In the genomic region with DNA sequence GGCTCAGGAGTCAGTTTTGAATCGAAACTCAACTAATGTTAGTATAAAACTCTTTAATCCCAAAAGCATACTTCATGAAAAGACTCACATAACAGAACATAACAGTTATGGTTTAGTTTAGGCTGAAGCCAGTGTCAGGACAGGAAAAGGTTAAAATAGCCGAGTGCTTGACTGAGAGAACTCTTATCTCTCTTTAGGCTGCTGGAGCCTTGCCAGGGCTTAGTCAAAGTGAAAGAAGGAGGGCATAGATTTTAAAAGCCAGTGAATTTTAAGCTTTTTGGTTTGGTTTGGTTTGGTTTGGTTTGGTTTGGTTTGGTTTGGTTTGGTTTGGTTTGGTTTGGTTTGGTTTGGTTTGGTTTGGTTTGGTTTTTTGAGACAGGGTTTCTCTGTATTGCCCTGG, we compare ENCODE assay signal across 16 mouse cellular contexts. TPM values are rescaled to one million over a fixed set of nuclear protein-coding genes. Genes with fewer than 3 reads are reported as not detected.
DNase-seq lines count a peak whose midpoint lies in the region; ATAC-seq and TF ChIP-seq lines count a peak whose summit lies in the region.
"Had no signal": no experiment of that assay in that cellular context is flagged by ENCODE, and none has a peak within 500 bp of the region (broad histone marks: within the 10 kb centered on the region; RNA-seq: fewer than 3 reads in every experiment).

No protein-coding gene starts in this region.

- peaks cover 3% of the 10 kb centered on the region for H3K4me1 ChIP-seq in liver, adult 2 months (ENCODE audit: control insufficient read depth, insufficient read depth, low read length)
- no peaks in the 10 kb centered on the region for H3K4me1 ChIP-seq in liver, embryonic 12.5 days
- H3K4me1 ChIP-seq in hindbrain, embryonic 12.5 days: no peaks in the 10 kb centered on the region
- H3K4me1 ChIP-seq: embryonic facial prominence, embryonic 12.5 days; hindbrain, embryonic 10.5 days had no signal

- H3K79me2 ChIP-seq in liver, adult 2 months (ENCODE audit: control insufficient read depth, insufficient read depth, low read length): no peaks in the 10 kb centered on the region

- H3K4me3 ChIP-seq in liver, adult 2 months (ENCODE audit: insufficient read depth, low read depth, low read length): no peak overlapping the region
- no peak overlapping the region for H3K4me3 ChIP-seq in liver, embryonic 12.5 days
- H3K4me3 ChIP-seq in hindbrain, embryonic 12.5 days: no peak overlapping the region
- H3K4me3 ChIP-seq in layer of hippocampus, adult 2 months: no peak overlapping the region
- H3K4me3 ChIP-seq: embryonic facial prominence, embryonic 12.5 days; hindbrain, embryonic 10.5 days had no signal

- H3K9ac ChIP-seq in liver, adult 2 months (ENCODE audit: low read depth, low read length): no peak overlapping the region
- H3K9ac ChIP-seq in liver, embryonic 12.5 days: no peak overlapping the region
- H3K9ac ChIP-seq in hindbrain, embryonic 12.5 days: no peak overlapping the region
- H3K9ac ChIP-seq: embryonic facial prominence, embryonic 12.5 days had no signal

- no peak overlapping the region for H3K27ac ChIP-seq in liver, adult 2 months (replicated peaks; ENCODE audit: insufficient read depth, low read depth, low read length)
- no peak overlapping the region for H3K27ac ChIP-seq in liver, embryonic 12.5 days
- no peak overlapping the region for H3K27ac ChIP-seq in hindbrain, embryonic 12.5 days
- no peak overlapping the region for H3K27ac ChIP-seq in layer of hippocampus, adult 2 months
- H3K27ac ChIP-seq: embryonic facial prominence, embryonic 12.5 days; hindbrain, embryonic 10.5 days had no signal

- peak; percentile 24 for DNase-seq in liver, adult 2 months (ENCODE audit: extremely low read depth, low read depth, low spot score)
- peak; percentile 66 to 78 for DNase-seq in adrenal gland, postnatal 36 days
- DNase-seq in layer of hippocampus, adult 2 months (ENCODE audit: low spot score in 2 of 2): no peak
- DNase-seq: kidney, adult 18-20 months; right cerebral cortex, postnatal 14 days had no signal

- no peak overlapping the region for H3K4me2 ChIP-seq in liver, embryonic 12.5 days
- no peak overlapping the region for H3K4me2 ChIP-seq in hindbrain, embryonic 12.5 days (replicated peaks)
- H3K4me2 ChIP-seq: embryonic facial prominence, embryonic 12.5 days; heart, embryonic 11.5 days had no signal

- H3K36me3 ChIP-seq in liver, adult 2 months (ENCODE audit: control insufficient read depth, insufficient read depth, low read length): no peaks in the 10 kb centered on the region
- H3K36me3 ChIP-seq in liver, embryonic 12.5 days: no peaks in the 10 kb centered on the region
- H3K36me3 ChIP-seq in hindbrain, embryonic 12.5 days: no peaks in the 10 kb centered on the region
- H3K36me3 ChIP-seq: embryonic facial prominence, embryonic 12.5 days; hindbrain, embryonic 10.5 days had no signal

- ATAC-seq in liver, embryonic 12.5 days: no peak
- ATAC-seq in CD4-positive, CD25-positive, alpha-beta regulatory T cell, adult 4 months: peak; percentile 81
- peak; percentile 84 for ATAC-seq in megakaryocyte-erythroid progenitor cell, adult 5-6 weeks (replicated peaks; ENCODE audit: low FRiP score, low TSS enrichment, poor library complexity, severe bottlenecking)
- ATAC-seq in hindbrain, embryonic 12.5 days (ENCODE audit: low FRiP score): no peak
- ATAC-seq: midbrain, embryonic 16.5 days had no signal

- H3K9me3 ChIP-seq in liver, embryonic 12.5 days (replicated peaks): no peaks in the 10 kb centered on the region
- H3K9me3 ChIP-seq in hindbrain, embryonic 12.5 days (replicated peaks): no peaks in the 10 kb centered on the region
- H3K9me3 ChIP-seq: embryonic facial prominence, embryonic 12.5 days; hindbrain, embryonic 10.5 days had no signal

- TF ChIP-seq CTCF in liver, adult 2 months (IDR thresholded peaks at IDR 0.05; ENCODE audit: low read depth, low read length): no peak
- TF ChIP-seq CTCF in layer of hippocampus, adult 2 months (conservative IDR thresholded peaks at IDR 0.05): no peak

- WGBS in liver, adult 2 months: 19% methylated on average over 2 of the region's 2 CpGs
- WGBS in liver, embryonic 12.5 days (ENCODE audit: insufficient replicate concordance): 34% methylated on average over 2 of the region's 2 CpGs
- WGBS in hindbrain, embryonic 12.5 days: 87% methylated on average over 2 of the region's 2 CpGs

- no peak for TF ChIP-seq POLR2A in liver, adult 2 months (IDR thresholded peaks at IDR 0.05; ENCODE audit: extremely low read depth, insufficient read depth, low read length)

- H3K27me3 ChIP-seq in liver, adult 2 months (ENCODE audit: control insufficient read depth, insufficient read depth, low read length): no peaks in the 10 kb centered on the region
- no peaks in the 10 kb centered on the region for H3K27me3 ChIP-seq in liver, embryonic 12.5 days (replicated peaks)
- H3K27me3 ChIP-seq in hindbrain, embryonic 12.5 days: no peaks in the 10 kb centered on the region
- H3K27me3 ChIP-seq: embryonic facial prominence, embryonic 12.5 days had no signal

RNA-seq across cellular contexts. Expression of a gene that starts 6.8 kb away (rescaled TPM):
- total RNA-seq in liver, adult 2 months (2014; rRNA removed): 0.09 TPM in 1 of 2 replicates, not detected in the other
- polyA plus RNA-seq in liver, adult 2 months (2012; rRNA removed): not detected in 2 replicates
- polyA plus RNA-seq in liver, embryonic 12.5 days (2016; fragmentation: Nextera tagmentation; extraction: Ambion mirVana): 0.14 and 0.21 TPM in 2 replicates
- polyA plus RNA-seq in CD4-positive, CD25-positive, alpha-beta regulatory T cell, adult 4 months (2017; shearing (Covaris generic)): 1 to 10 TPM in 1 of 2 experiments, under 1 TPM in 1; 0.60 to 1.2 TPM
- total RNA-seq in adrenal gland, postnatal 36 days (2021): not detected
- 0.28 TPM in 1 of 2 replicates, not detected in the other for total RNA-seq in megakaryocyte-erythroid progenitor cell, adult 5-6 weeks (2014; fragmentation: Nextera tagmentation)
- 0.05 TPM in 1 of 2 replicates, not detected in the other for total RNA-seq in megakaryocyte-erythroid progenitor cell, adult 5-6 weeks (2017)
- 0.39 and 0.44 TPM in 2 replicates for polyA plus RNA-seq in hindbrain, embryonic 12.5 days (2016; fragmentation: Nextera tagmentation; extraction: Ambion mirVana)
- total RNA-seq in layer of hippocampus, adult 2 months (2021): not detected
- total RNA-seq: gastrocnemius, adult 18-20 months; left cerebral cortex, postnatal 14 days; neutrophil, adult 5-6 weeks had no signal

RNA-seq across cellular contexts. Expression of a gene that starts 34.2 kb away (rescaled TPM):
- 56.0 and 57.4 TPM in 2 replicates for total RNA-seq in liver, adult 2 months (2014; rRNA removed)
- 14.1 and 15.6 TPM in 2 replicates for polyA plus RNA-seq in liver, adult 2 months (2012; rRNA removed)
- 4.9 and 5.1 TPM in 2 replicates for polyA plus RNA-seq in liver, embryonic 12.5 days (2016; fragmentation: Nextera tagmentation; extraction: Ambion mirVana)
- 10 to 100 TPM; 18.7 to 31.5 TPM for polyA plus RNA-seq in CD4-positive, CD25-positive, alpha-beta regulatory T cell, adult 4 months (2017; shearing (Covaris generic))
- 10 to 100 TPM; 64.5 to 86.8 TPM for total RNA-seq in adrenal gland, postnatal 36 days (2021)
- total RNA-seq in megakaryocyte-erythroid progenitor cell, adult 5-6 weeks (2014; fragmentation: Nextera tagmentation): 27.8 and 33.9 TPM in 2 replicates
- 24.5 and 53.7 TPM in 2 replicates for total RNA-seq in megakaryocyte-erythroid progenitor cell, adult 5-6 weeks (2017)
- 5.3 and 5.8 TPM in 2 replicates for polyA plus RNA-seq in hindbrain, embryonic 12.5 days (2016; fragmentation: Nextera tagmentation; extraction: Ambion mirVana)
- total RNA-seq in layer of hippocampus, adult 2 months (2021): 10 to 100 TPM; 12.7 to 20.3 TPM

RNA-seq across cellular contexts. Expression of a gene that starts 53.4 kb away (rescaled TPM):
- total RNA-seq in liver, adult 2 months (2014; rRNA removed): 44.8 and 53.7 TPM in 2 replicates
- polyA plus RNA-seq in liver, adult 2 months (2012; rRNA removed): 6.0 and 7.5 TPM in 2 replicates
- 49.4 and 50.1 TPM in 2 replicates for polyA plus RNA-seq in liver, embryonic 12.5 days (2016; fragmentation: Nextera tagmentation; extraction: Ambion mirVana)
- polyA plus RNA-seq in CD4-positive, CD25-positive, alpha-beta regulatory T cell, adult 4 months (2017; shearing (Covaris generic)): 10 to 100 TPM in 1 of 2 experiments, 1 to 10 TPM in 1; 9.1 to 16.0 TPM
- total RNA-seq in adrenal gland, postnatal 36 days (2021): 100 to 1,000 TPM in 1 of 2 experiments, 10 to 100 TPM in 1; 95.3 to 114 TPM
- 35.2 and 38.9 TPM in 2 replicates for total RNA-seq in megakaryocyte-erythroid progenitor cell, adult 5-6 weeks (2014; fragmentation: Nextera tagmentation)
- 53.7 and 73.3 TPM in 2 replicates for total RNA-seq in megakaryocyte-erythroid progenitor cell, adult 5-6 weeks (2017)
- polyA plus RNA-seq in hindbrain, embryonic 12.5 days (2016; fragmentation: Nextera tagmentation; extraction: Ambion mirVana): 123 and 142 TPM in 2 replicates
- total RNA-seq in layer of hippocampus, adult 2 months (2021): 100 to 1,000 TPM; 115 to 116 TPM

Comparison
In these comparisons a context has a peak if more than half of its experiments do, and no peak if none do; other contexts are left out.
1. DNase-seq: peak in liver, adult 2 months (single experiment) and adrenal gland, postnatal 36 days (2 of 2); none in layer of hippocampus, adult 2 months (0 of 2).
2. ATAC-seq: peak in CD4-positive, CD25-positive, alpha-beta regulatory T cell, adult 4 months (single experiment) and megakaryocyte-erythroid progenitor cell, adult 5-6 weeks (single experiment); none in liver, embryonic 12.5 days (single experiment) and hindbrain, embryonic 12.5 days (single experiment).